Mouse (Mus musculus): ENCODE data around the gene Tmem212. TPM values are rescaled to one million over a fixed set of nuclear protein-coding genes. Genes with fewer than 3 reads are reported as not detected.

Tmem212 gene
- polyA plus RNA-seq, 1 experiment from 2014 or later, result not detected

- Histone ChIP-seq H3K4me1 (ENCODE audit: control insufficient read depth, insufficient read depth, low read length) (no peaks in the 10 kb centered on the region), H3K27me3 (ENCODE audit: control insufficient read depth, insufficient read depth, low read length) (no peaks in the 10 kb centered on the region), H3K27ac (ENCODE audit: low read depth, low read length) (no peak overlapping the region), H3K4me3 (ENCODE audit: low read depth, low read length) (no peak overlapping the region), H3K4me2 (ENCODE audit: low read depth, low read length) (no peak overlapping the region), H3K36me3 (ENCODE audit: control insufficient read depth, insufficient read depth, low read length) (no peaks in the 10 kb centered on the region), H3K9me3 (ENCODE audit: control insufficient read depth, low read length) (no peaks in the 10 kb centered on the region), H3K9ac (replicated peaks; ENCODE audit: low read depth, low read length) (no peak overlapping the region)
- ATAC-seq (ENCODE audit: low read depth), result no peak
- WGBS, result 66% methylated on average over 9 of the region's 9 CpGs
These were observed 22.7 kb downstream of the Tmem212 start for GRCm38 (mm10) chr3:27873268-27874073.

- ATAC-seq (ENCODE audit: low read depth), result no peak
- no peak overlapping the region for H3K9ac ChIP-seq (replicated peaks; ENCODE audit: low read depth, low read length)
- WGBS, result 96% methylated on average over 4 of the region's 4 CpGs
- no peaks in the 10 kb centered on the region for H3K4me1 ChIP-seq (ENCODE audit: control insufficient read depth, insufficient read depth, low read length)
- H3K36me3 ChIP-seq (ENCODE audit: control insufficient read depth, insufficient read depth, low read length), result no peaks in the 10 kb centered on the region
- H3K27ac ChIP-seq (ENCODE audit: low read depth, low read length), result no peak overlapping the region
- H3K4me3 ChIP-seq (ENCODE audit: low read depth, low read length), result no peak overlapping the region
- no peaks in the 10 kb centered on the region for H3K9me3 ChIP-seq (ENCODE audit: control insufficient read depth, low read length)
- no peak overlapping the region for H3K4me2 ChIP-seq (ENCODE audit: low read depth, low read length)
- H3K27me3 ChIP-seq (ENCODE audit: control insufficient read depth, insufficient read depth, low read length), result no peaks in the 10 kb centered on the region
These were observed 23.7 kb downstream of the Tmem212 start for GRCm38 (mm10) chr3:27872429-27872828.

- no peak for ATAC-seq (ENCODE audit: low read depth)
- Histone ChIP-seq H3K9ac (replicated peaks; ENCODE audit: low read depth, low read length) (no peak overlapping the region), H3K4me3 (ENCODE audit: low read depth, low read length) (no peak overlapping the region), H3K36me3 (ENCODE audit: control insufficient read depth, insufficient read depth, low read length) (no peaks in the 10 kb centered on the region), H3K27ac (ENCODE audit: low read depth, low read length) (no peak overlapping the region), H3K9me3 (ENCODE audit: control insufficient read depth, low read length) (no peaks in the 10 kb centered on the region), H3K4me1 (ENCODE audit: control insufficient read depth, insufficient read depth, low read length) (no peaks in the 10 kb centered on the region), H3K27me3 (ENCODE audit: control insufficient read depth, insufficient read depth, low read length) (no peaks in the 10 kb centered on the region), H3K4me2 (ENCODE audit: low read depth, low read length) (no peak overlapping the region)
- 90% methylated on average over 3 of the region's 3 CpGs for WGBS
These were observed 24.3 kb downstream of the Tmem212 start for GRCm38 (mm10) chr3:27871891-27872290.

GRCm38 (mm10) chr3:27871371-27871770 lies 24.8 kb downstream of the Tmem212 start:
- H3K4me1 ChIP-seq (ENCODE audit: control insufficient read depth, insufficient read depth, low read length), result no peaks in the 10 kb centered on the region
- H3K36me3 ChIP-seq (ENCODE audit: control insufficient read depth, insufficient read depth, low read length), result no peaks in the 10 kb centered on the region
- 88% methylated on average over 4 of the region's 4 CpGs for WGBS
- H3K4me3 ChIP-seq (ENCODE audit: low read depth, low read length), result no peak overlapping the region
- no peak overlapping the region for H3K27ac ChIP-seq (ENCODE audit: low read depth, low read length)
- no peak overlapping the region for H3K4me2 ChIP-seq (ENCODE audit: low read depth, low read length)
- H3K27me3 ChIP-seq (ENCODE audit: control insufficient read depth, insufficient read depth, low read length), result no peaks in the 10 kb centered on the region
- ATAC-seq (ENCODE audit: low read depth), result no peak
- H3K9ac ChIP-seq (replicated peaks; ENCODE audit: low read depth, low read length), result no peak overlapping the region
- H3K9me3 ChIP-seq (ENCODE audit: control insufficient read depth, low read length), result no peaks in the 10 kb centered on the region

- Histone ChIP-seq H3K9ac (replicated peaks; ENCODE audit: low read depth, low read length) (no peak overlapping the region), H3K4me3 (ENCODE audit: low read depth, low read length) (no peak overlapping the region), H3K9me3 (ENCODE audit: control insufficient read depth, low read length) (no peaks in the 10 kb centered on the region), H3K27me3 (ENCODE audit: control insufficient read depth, insufficient read depth, low read length) (no peaks in the 10 kb centered on the region), H3K36me3 (ENCODE audit: control insufficient read depth, insufficient read depth, low read length) (no peaks in the 10 kb centered on the region), H3K4me2 (ENCODE audit: low read depth, low read length) (no peak overlapping the region), H3K4me1 (ENCODE audit: control insufficient read depth, insufficient read depth, low read length) (no peaks in the 10 kb centered on the region), H3K27ac (ENCODE audit: low read depth, low read length) (no peak overlapping the region)
- ATAC-seq (ENCODE audit: low read depth), result no peak
- WGBS, result 95% methylated on average over 3 of the region's 3 CpGs
These were observed 27.5 kb downstream of the Tmem212 start for GRCm38 (mm10) chr3:27868681-27869080.

GRCm38 (mm10) chr3:27867731-27868130 lies 28.4 kb downstream of the Tmem212 start:
- no peak for ATAC-seq (ENCODE audit: low read depth)
- H3K27me3 ChIP-seq (ENCODE audit: control insufficient read depth, insufficient read depth, low read length), result no peaks in the 10 kb centered on the region
- H3K27ac ChIP-seq (ENCODE audit: low read depth, low read length), result no peak overlapping the region
- no peak overlapping the region for H3K9ac ChIP-seq (replicated peaks; ENCODE audit: low read depth, low read length)
- no peaks in the 10 kb centered on the region for H3K9me3 ChIP-seq (ENCODE audit: control insufficient read depth, low read length)
- no peaks in the 10 kb centered on the region for H3K36me3 ChIP-seq (ENCODE audit: control insufficient read depth, insufficient read depth, low read length)
- no peak overlapping the region for H3K4me3 ChIP-seq (ENCODE audit: low read depth, low read length)
- 73% methylated on average over 3 of the region's 3 CpGs for WGBS
- H3K4me1 ChIP-seq (ENCODE audit: control insufficient read depth, insufficient read depth, low read length), result peaks cover 5% of the 10 kb centered on the region; the same call in 1 of the 2 replicates
- no peak overlapping the region for H3K4me2 ChIP-seq (ENCODE audit: low read depth, low read length)

GRCm38 (mm10) chr3:27862821-27863740 lies 33.1 kb downstream of the Tmem212 start:
- no peaks in the 10 kb centered on the region for H3K27me3 ChIP-seq (ENCODE audit: control insufficient read depth, insufficient read depth, low read length)
- 5% methylated on average over 16 of the region's 16 CpGs for WGBS
- peak; percentile 92 for ATAC-seq (ENCODE audit: low read depth)
- H3K9ac ChIP-seq (replicated peaks; ENCODE audit: low read depth, low read length), result peak overlapping the region; percentile 34; the same call in 1 of the 2 replicates
- no peaks in the 10 kb centered on the region for H3K9me3 ChIP-seq (ENCODE audit: control insufficient read depth, low read length)
- H3K4me1 ChIP-seq (ENCODE audit: control insufficient read depth, insufficient read depth, low read length), result peaks cover 8% of the 10 kb centered on the region; the same call in 1 of the 2 replicates
- H3K27ac ChIP-seq (ENCODE audit: low read depth, low read length), result peak overlapping the region; percentile 66
- no peaks in the 10 kb centered on the region for H3K36me3 ChIP-seq (ENCODE audit: control insufficient read depth, insufficient read depth, low read length)
- H3K4me3 ChIP-seq (ENCODE audit: low read depth, low read length), result peak overlapping the region; percentile 8; the same call in 1 of the 2 replicates
- peak overlapping the region; percentile 50 for H3K4me2 ChIP-seq (ENCODE audit: low read depth, low read length)

- peaks cover 8% of the 10 kb centered on the region; the same call in 1 of the 2 replicates for H3K4me1 ChIP-seq (ENCODE audit: control insufficient read depth, insufficient read depth, low read length)
- no peak overlapping the region for H3K4me2 ChIP-seq (ENCODE audit: low read depth, low read length)
- ATAC-seq (ENCODE audit: low read depth), result no peak
- H3K27ac ChIP-seq (ENCODE audit: low read depth, low read length), result no peak overlapping the region
- no peaks in the 10 kb centered on the region for H3K36me3 ChIP-seq (ENCODE audit: control insufficient read depth, insufficient read depth, low read length)
- H3K9me3 ChIP-seq (ENCODE audit: control insufficient read depth, low read length), result no peaks in the 10 kb centered on the region
- no peak overlapping the region for H3K4me3 ChIP-seq (ENCODE audit: low read depth, low read length)
- H3K27me3 ChIP-seq (ENCODE audit: control insufficient read depth, insufficient read depth, low read length), result no peaks in the 10 kb centered on the region
- 65% methylated on average over 6 of the region's 6 CpGs for WGBS
- no peak overlapping the region for H3K9ac ChIP-seq (replicated peaks; ENCODE audit: low read depth, low read length)
These were observed 34.6 kb downstream of the Tmem212 start for GRCm38 (mm10) chr3:27861601-27862000.

GRCm38 (mm10) chr3:27861086-27861485 lies 35.1 kb downstream of the Tmem212 start:
- WGBS, result 80% methylated on average over 6 of the region's 6 CpGs
- no peak for ATAC-seq (ENCODE audit: low read depth)
- Histone ChIP-seq H3K4me2 (ENCODE audit: low read depth, low read length) (no peak overlapping the region), H3K9me3 (ENCODE audit: control insufficient read depth, low read length) (no peaks in the 10 kb centered on the region), H3K4me1 (ENCODE audit: control insufficient read depth, insufficient read depth, low read length) (peaks cover 8% of the 10 kb centered on the region; the same call in 1 of the 2 replicates), H3K36me3 (ENCODE audit: control insufficient read depth, insufficient read depth, low read length) (no peaks in the 10 kb centered on the region), H3K9ac (replicated peaks; ENCODE audit: low read depth, low read length) (no peak overlapping the region), H3K4me3 (ENCODE audit: low read depth, low read length) (no peak overlapping the region), H3K27me3 (ENCODE audit: control insufficient read depth, insufficient read depth, low read length) (no peaks in the 10 kb centered on the region), H3K27ac (ENCODE audit: low read depth, low read length) (no peak overlapping the region)
